Mouse (Mus musculus) hindbrain, postnatal 0 days (tissue): ENCODE results near the gene Fbxo6. TPM values are rescaled to one million over a fixed set of nuclear protein-coding genes. Genes with fewer than 3 reads are reported as not detected.
"Not testable (repeated sequence)": the region's sequence is repeated elsewhere in the genome, so short reads cannot be mapped to it uniquely, and the experiment has no call there.

Source experiments
- ATAC-seq: fragments of 200-750 bp; cut with Nextera tagmentation; 2 replicates; pipeline ENCODE4 v1.8.0; 2017; ENCODE audit warnings: mild to moderate bottlenecking, moderate TSS enrichment, moderate library complexity
- DNase-seq: peaks from one replicate; pipeline ENCODE4 v3.0.0-alpha.2; 2015; ENCODE audit warnings: low spot score
- H3K27ac ChIP-seq: fragments of 300-500 bp; sonication (generic); 2 replicates; pipeline ENCODE4 v1.5.1; 2014; ENCODE audit warnings: mild to moderate bottlenecking
- H3K27me3 ChIP-seq: fragments of 300-500 bp; sonication (generic); 2 replicates; pipeline ENCODE4 v1.6.1; 2014; ENCODE audit warnings: low read length, mixed read lengths; ENCODE audit not compliant: insufficient read depth
- H3K36me3 ChIP-seq: fragments of 300-500 bp; sonication (generic); 2 replicates; pipeline ENCODE4 v1.6.1; 2014; ENCODE audit warnings: low read length, mixed read lengths; ENCODE audit not compliant: insufficient read depth
- H3K4me1 ChIP-seq: fragments of 300-500 bp; sonication (generic); 2 replicates; pipeline ENCODE4 v1.6.1; 2014; ENCODE audit warnings: antibody characterized with exemption, low read length, mixed read lengths; ENCODE audit not compliant: insufficient read depth
- H3K4me2 ChIP-seq: fragments of 300-500 bp; sonication (generic); 2 replicates; pipeline ENCODE4 v1.6.1; 2014; ENCODE audit warnings: low read depth, mild to moderate bottlenecking, low read length, moderate library complexity, mixed read lengths
- H3K4me3 ChIP-seq: fragments of 300-500 bp; sonication (generic); 2 replicates; pipeline ENCODE4 v1.5.1; 2014; ENCODE audit warnings: low read length
- H3K9ac ChIP-seq: fragments of 300-500 bp; sonication (generic); replicated peaks from 2 replicates; pipeline ENCODE4 v1.6.1; 2014; ENCODE audit warnings: mild to moderate bottlenecking, low read length, moderate library complexity, mixed read lengths
- H3K9me3 ChIP-seq: fragments of 300-500 bp; sonication (generic); 2 replicates; pipeline ENCODE4 v1.6.1; 2016; ENCODE audit warnings: low read length, mixed read lengths
- CTCF ChIP-seq: IDR thresholded peaks from 2 replicates; pipeline ENCODE4 v1.5.1; 2016; ENCODE audit warnings: antibody characterized with exemption, control low read depth, low read depth
- WGBS: fragments of 180-500 bp; shearing (Covaris S2); extraction: QIAGEN DNeasy Blood & Tissue Kit; methylation state at CpG from one replicate; pipeline ENCODE4 v1.1.7; 2014; 5-methylcytosine and 5-hydroxymethylcytosine counted together
- polyA plus RNA-seq: library from polyadenylated mRNA; unstranded; fragments of >200 nt; fragmentation: Nextera tagmentation; extraction: Ambion mirVana; gene quantifications from 2 replicates; pipeline ENCODE4 v1.2.1, GENCODE M21; 2015
- total RNA-seq: library from RNA; depleted of rRNA; stranded (reverse); fragments of >200 nt; gene quantifications from 2 replicates; pipeline ENCODE4 v1.2.3, GENCODE M21; 2014

Gene Fbxo6
- total and polyA plus RNA-seq, 2 experiments from 2014 or later = 24.0 to 36.3 TPM

DNA sequence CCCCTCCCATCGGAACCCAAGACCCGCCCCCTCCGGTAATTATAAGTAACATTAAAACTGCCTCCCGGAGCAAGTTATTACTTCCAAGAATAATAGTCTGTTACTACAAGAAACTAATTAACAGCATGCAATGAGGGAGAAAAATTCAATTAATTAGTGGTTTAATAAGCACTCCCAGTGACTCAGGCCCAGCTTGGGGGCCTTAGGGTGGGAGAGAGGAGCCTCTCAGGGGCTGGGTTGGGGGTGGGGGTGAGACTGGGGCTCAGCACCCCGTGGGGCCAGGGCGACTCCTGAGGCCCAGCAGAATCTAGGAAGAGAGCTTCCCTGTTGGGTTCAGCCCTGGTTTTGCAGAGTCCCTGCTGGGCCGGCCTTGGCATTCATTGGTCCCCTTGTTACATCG lies 30.4 kb upstream of the Fbxo6 start:
- DNase-seq (peak; percentile 37), ATAC-seq (0 out of 2 replicates have a peak, but pooled peaks have one; percentile 41)
- H3K9me3 ChIP-seq = no peaks in the 10 kb centered on the region
- no peak overlapping the region for H3K4me2 ChIP-seq
- TF ChIP-seq CTCF = no peak
- no peaks in the 10 kb centered on the region for H3K27me3 ChIP-seq
- no peak overlapping the region for H3K4me3 ChIP-seq
- H3K9ac ChIP-seq = no peak overlapping the region
- H3K36me3 ChIP-seq = no peaks in the 10 kb centered on the region
- WGBS = 35% methylated on average over 8 of the region's 8 CpGs
- H3K4me1 ChIP-seq = no peaks in the 10 kb centered on the region
- H3K27ac ChIP-seq = no peak overlapping the region

DNA sequence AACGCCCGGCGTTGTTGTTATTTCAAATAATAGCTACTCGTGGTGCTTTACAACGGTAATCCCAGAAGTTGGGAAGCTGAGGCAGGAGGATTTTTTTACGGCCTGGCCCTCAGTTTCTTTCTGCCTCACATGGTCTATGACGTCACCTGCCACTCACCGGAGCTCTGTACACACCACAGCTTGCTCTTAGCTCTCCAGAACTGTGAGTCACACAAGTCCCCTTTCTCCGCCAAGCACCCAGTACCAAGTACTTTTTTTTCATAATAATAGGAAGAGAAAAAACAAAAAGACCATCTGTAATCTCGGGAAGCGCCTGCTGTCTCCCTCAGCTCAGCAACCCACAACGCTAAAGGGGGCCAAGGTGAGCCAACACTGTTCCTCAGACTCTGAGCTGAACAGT lies 29.5 kb upstream of the Fbxo6 start:
- Histone ChIP-seq H3K36me3 (no peaks in the 10 kb centered on the region), H3K27ac (no peak overlapping the region), H3K9me3 (no peaks in the 10 kb centered on the region), H3K9ac (no peak overlapping the region), H3K4me3 (no peak overlapping the region), H3K27me3 (no peaks in the 10 kb centered on the region), H3K4me1 (no peaks in the 10 kb centered on the region), H3K4me2 (no peak overlapping the region)
- no peak for TF ChIP-seq CTCF
- ATAC-seq = no peak
- DNase-seq = no peak
- 86% methylated on average over 12 of the region's 12 CpGs for WGBS

- H3K9me3 ChIP-seq = no peaks in the 10 kb centered on the region
- no peak overlapping the region for H3K4me3 ChIP-seq
- no peak overlapping the region for H3K9ac ChIP-seq
- no peak overlapping the region for H3K4me2 ChIP-seq
- H3K4me1 ChIP-seq = peaks cover 6% of the 10 kb centered on the region; the same call in 1 of the 2 replicates
- H3K27me3 ChIP-seq = peaks cover 4% of the 10 kb centered on the region; the same call in 1 of the 2 replicates
- ATAC-seq (no peak), DNase-seq (no peak)
- no peak overlapping the region for H3K27ac ChIP-seq
- no peak for TF ChIP-seq CTCF
- H3K36me3 ChIP-seq = no peaks in the 10 kb centered on the region
Observed at GRCm38 (mm10) chr4:148177716-148178115, 25.8 kb upstream of the Fbxo6 start.

- WGBS = 75% methylated on average over 5 of the region's 6 CpGs
- not testable (repeated sequence) for H3K9me3 ChIP-seq, H3K36me3 ChIP-seq, H3K27ac ChIP-seq, ATAC-seq, H3K4me2 ChIP-seq, H3K4me3 ChIP-seq, H3K4me1 ChIP-seq, H3K9ac ChIP-seq, H3K27me3 ChIP-seq, DNase-seq
Observed at GRCm38 (mm10) chr4:148176603-148177002, 24.7 kb upstream of the Fbxo6 start.

DNA sequence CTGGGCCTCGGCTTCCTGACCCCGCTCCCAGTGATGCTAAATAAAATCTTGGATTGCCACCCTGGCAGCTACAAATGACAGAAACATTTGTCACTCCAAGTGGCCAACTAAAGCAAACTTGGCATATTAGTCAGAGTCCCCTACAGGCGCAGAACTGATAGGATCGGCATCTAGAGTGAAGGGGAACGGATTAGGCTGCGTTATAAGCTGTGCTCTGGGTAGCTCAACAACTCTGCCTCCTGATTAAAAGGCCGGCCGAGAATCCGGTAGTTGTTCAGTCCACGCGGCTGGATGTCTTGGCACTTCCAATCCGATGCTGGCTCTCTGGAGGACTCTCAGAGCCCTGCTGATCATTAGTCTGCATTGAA lies 22.5 kb upstream of the Fbxo6 start:
- peak; percentile 11; the same call in 1 of the 2 replicates for TF ChIP-seq CTCF
- H3K4me3 ChIP-seq = peak overlapping the region; percentile 26; the same call in 1 of the 2 replicates
- WGBS = 8% methylated on average over 12 of the region's 12 CpGs
- H3K27ac ChIP-seq = 0 out of 2 replicates have a peak overlapping the region, but pooled peaks have one; percentile 51
- H3K27me3 ChIP-seq = peaks cover 4% of the 10 kb centered on the region; the same call in 1 of the 2 replicates
- ATAC-seq (no peak), DNase-seq (peak; percentile 42)
- peak overlapping the region; percentile 31; the same call in 1 of the 2 replicates for H3K9ac ChIP-seq
- no peaks in the 10 kb centered on the region for H3K36me3 ChIP-seq
- peak overlapping the region; percentile 46 for H3K4me2 ChIP-seq
- H3K9me3 ChIP-seq = no peaks in the 10 kb centered on the region
- peaks cover 6% of the 10 kb centered on the region; the same call in 1 of the 2 replicates for H3K4me1 ChIP-seq

GRCm38 (mm10) chr4:148173811-148174494 lies 22.0 kb upstream of the Fbxo6 start:
- WGBS = 1% methylated on average over 30 of the region's 30 CpGs
- Histone ChIP-seq H3K4me2 (peak overlapping the region; percentile 46), H3K4me3 (peak overlapping the region; percentile 26), H3K27me3 (peaks cover 4% of the 10 kb centered on the region; the same call in 1 of the 2 replicates), H3K36me3 (no peaks in the 10 kb centered on the region), H3K27ac (peak overlapping the region; percentile 51), H3K9me3 (no peaks in the 10 kb centered on the region), H3K9ac (peak overlapping the region; percentile 31), H3K4me1 (peaks cover 6% of the 10 kb centered on the region; the same call in 1 of the 2 replicates)
- ATAC-seq = peak; percentile 36
- no peak for TF ChIP-seq CTCF
- DNase-seq = peak; percentile 71

GRCm38 (mm10) chr4:148171261-148171660 lies 19.3 kb upstream of the Fbxo6 start:
- no peaks in the 10 kb centered on the region for H3K36me3 ChIP-seq
- H3K27me3 ChIP-seq = peaks cover 7% of the 10 kb centered on the region; the same call in 1 of the 2 replicates
- no peak overlapping the region for H3K4me2 ChIP-seq
- peaks cover 9% of the 10 kb centered on the region for H3K4me1 ChIP-seq
- H3K4me3 ChIP-seq = no peak overlapping the region
- no peak overlapping the region for H3K27ac ChIP-seq
- WGBS = 47% methylated on average over 3 of the region's 3 CpGs
- no peak for TF ChIP-seq CTCF
- no peaks in the 10 kb centered on the region for H3K9me3 ChIP-seq
- DNase-seq (no peak), ATAC-seq (no peak)
- H3K9ac ChIP-seq = no peak overlapping the region
